ENCODE assay signal across 8 mouse cellular contexts in the genomic region with DNA sequence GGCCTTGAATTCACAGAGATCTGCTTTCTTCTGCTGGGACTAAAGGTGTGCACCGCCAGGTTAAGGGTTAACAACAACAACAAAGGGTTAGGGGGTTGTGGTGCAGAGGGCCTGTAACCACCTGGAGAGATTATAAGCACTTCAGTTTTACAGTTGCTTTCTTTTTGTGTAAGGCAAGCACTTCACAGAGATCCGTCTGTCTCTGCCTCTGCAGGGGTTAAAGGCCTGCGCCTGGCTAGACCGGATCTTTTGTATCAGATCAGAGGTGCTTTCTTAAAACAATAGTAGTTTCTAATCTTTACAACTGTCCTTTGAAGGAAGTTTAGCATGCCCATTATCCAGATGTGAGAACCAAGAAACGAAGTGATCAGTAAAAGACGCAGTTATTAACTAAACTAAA. TPM values are rescaled to one million over a fixed set of nuclear protein-coding genes. Genes with fewer than 3 reads are reported as not detected.
DNase-seq lines count a peak whose midpoint lies in the region; ATAC-seq and TF ChIP-seq lines count a peak whose summit lies in the region.

No protein-coding gene starts in this region.

- H3K9ac ChIP-seq in lung, embryonic 15.5 days: no peak overlapping the region
- peak overlapping the region; percentile 76 for H3K9ac ChIP-seq in embryonic facial prominence, embryonic 14.5 days (ENCODE audit: low read depth, low read length)
- peak overlapping the region; percentile 73; the same call in 1 of the 2 replicates for H3K9ac ChIP-seq in limb, embryonic 13.5 days

- H3K4me2 ChIP-seq in lung, embryonic 15.5 days: peak overlapping the region; percentile 51
- H3K4me2 ChIP-seq in embryonic facial prominence, embryonic 14.5 days (ENCODE audit: low read depth, low read length): peak overlapping the region; percentile 57; the same call in 1 of the 2 replicates
- peak overlapping the region; percentile 52 for H3K4me2 ChIP-seq in limb, embryonic 13.5 days (replicated peaks)

- WGBS in lung, embryonic 15.5 days: 19% methylated on average over 6 of the region's 6 CpGs
- 25% methylated on average over 6 of the region's 6 CpGs for WGBS in embryonic facial prominence, embryonic 14.5 days
- 16% methylated on average over 6 of the region's 6 CpGs for WGBS in limb, embryonic 13.5 days
- 7% methylated on average over 6 of the region's 6 CpGs for WGBS in thymus, adult 2 months

- peak; percentile 23; the same call in 1 of the 2 replicates for ATAC-seq in lung, embryonic 15.5 days (ENCODE audit: borderline replicate concordance, extremely low read depth, low FRiP score, low TSS enrichment)
- no peak for ATAC-seq in embryonic facial prominence, embryonic 14.5 days (ENCODE audit: low read depth)
- 0 out of 2 replicates have a peak, but pooled peaks have one; percentile 2 for ATAC-seq in limb, embryonic 13.5 days (ENCODE audit: low FRiP score, low read depth)

- H3K27me3 ChIP-seq in lung, embryonic 15.5 days: peaks cover 5% of the 10 kb centered on the region; the same call in 1 of the 2 replicates
- peaks cover 6% of the 10 kb centered on the region; the same call in 1 of the 2 replicates for H3K27me3 ChIP-seq in embryonic facial prominence, embryonic 14.5 days (replicated peaks; ENCODE audit: control insufficient read depth, insufficient read depth, low read length)
- H3K27me3 ChIP-seq in limb, embryonic 13.5 days: peaks cover 19% of the 10 kb centered on the region; the same call in 1 of the 2 replicates
- no peaks in the 10 kb centered on the region for H3K27me3 ChIP-seq in thymus, adult 2 months (ENCODE audit: control insufficient read depth, insufficient read depth, low read length)

- H3K27ac ChIP-seq in lung, embryonic 15.5 days: peak overlapping the region; percentile 23; the same call in 1 of the 2 replicates
- H3K27ac ChIP-seq in embryonic facial prominence, embryonic 14.5 days (replicated peaks; ENCODE audit: low read depth, low read length): peak overlapping the region; percentile 52; the same call in 1 of the 2 replicates
- H3K27ac ChIP-seq in limb, embryonic 13.5 days: peak overlapping the region; percentile 44; the same call in 1 of the 2 replicates
- H3K27ac ChIP-seq in thymus, adult 2 months (ENCODE audit: control insufficient read depth, insufficient read depth, low read length): peak overlapping the region; percentile 95

- TF ChIP-seq CTCF in thymus, adult 2 months (IDR thresholded peaks at IDR 0.05; ENCODE audit: borderline replicate concordance, control insufficient read depth, extremely low read depth, insufficient read depth, low read length, poor library complexity): no peak

- no peak for TF ChIP-seq POLR2A in thymus, adult 2 months (IDR thresholded peaks at IDR 0.05; ENCODE audit: control insufficient read depth, extremely low read depth, insufficient read depth, low read length, poor library complexity)

- intact Hi-C loops in left cerebral cortex, postnatal 36 days (cut with DNase I): loop anchor here (2.0 kb wide), 1 partner anchor 19 kb away; a partner anchor contains a TSS

- H3K9me3 ChIP-seq in lung, embryonic 15.5 days: no peaks in the 10 kb centered on the region
- no peaks in the 10 kb centered on the region for H3K9me3 ChIP-seq in embryonic facial prominence, embryonic 14.5 days (ENCODE audit: control insufficient read depth, low read length)
- H3K9me3 ChIP-seq in limb, embryonic 13.5 days: no peaks in the 10 kb centered on the region

- H3K36me3 ChIP-seq in lung, embryonic 15.5 days: peaks cover 9% of the 10 kb centered on the region
- peaks cover 17% of the 10 kb centered on the region for H3K36me3 ChIP-seq in embryonic facial prominence, embryonic 14.5 days (ENCODE audit: control insufficient read depth, insufficient read depth, low read length)
- H3K36me3 ChIP-seq in limb, embryonic 13.5 days: peaks cover 13% of the 10 kb centered on the region
- H3K36me3 ChIP-seq in thymus, adult 2 months (ENCODE audit: control insufficient read depth, insufficient read depth, low read length): peaks cover 18% of the 10 kb centered on the region; the same call in 1 of the 2 replicates

- DNase-seq in lung, adult 18-20 months: no peak
- DNase-seq in embryonic facial prominence, embryonic 14.5 days (ENCODE audit: low spot score): no peak
- peak; percentile 29 for DNase-seq in thymus, adult 2 months
- no peak for DNase-seq in left cerebral cortex, postnatal 36 days (ENCODE audit: low spot score in 2 of 2)
- no peak for DNase-seq in adrenal gland, postnatal 25 days
- no peak for DNase-seq in right cerebral cortex, adult 18-20 months

- peak overlapping the region; percentile 57 for H3K4me3 ChIP-seq in lung, embryonic 15.5 days
- H3K4me3 ChIP-seq in embryonic facial prominence, embryonic 14.5 days (ENCODE audit: low read depth, low read length): peak overlapping the region; percentile 58
- H3K4me3 ChIP-seq in limb, embryonic 13.5 days: peak overlapping the region; percentile 58
- peak overlapping the region; percentile 91 for H3K4me3 ChIP-seq in thymus, adult 2 months (ENCODE audit: control insufficient read depth, insufficient read depth, low read length)

- H3K4me1 ChIP-seq in lung, embryonic 15.5 days: peaks cover 5% of the 10 kb centered on the region
- no peaks in the 10 kb centered on the region for H3K4me1 ChIP-seq in embryonic facial prominence, embryonic 14.5 days (ENCODE audit: control insufficient read depth, insufficient read depth, low read length)
- peaks cover 10% of the 10 kb centered on the region for H3K4me1 ChIP-seq in limb, embryonic 13.5 days
- H3K4me1 ChIP-seq in thymus, adult 2 months (replicated peaks; ENCODE audit: control insufficient read depth, insufficient read depth, low read length): peaks cover 16% of the 10 kb centered on the region

RNA-seq across cellular contexts. Expression of a gene that starts 0.4 kb away (rescaled TPM):
- 29.5 and 32.3 TPM in 2 replicates for polyA plus RNA-seq in lung, embryonic 15.5 days (2015; fragmentation: Nextera tagmentation; extraction: Ambion mirVana)
- 38.0 and 42.5 TPM in 2 replicates for polyA plus RNA-seq in embryonic facial prominence, embryonic 14.5 days (2014; fragmentation: Nextera tagmentation; extraction: Ambion mirVana)
- polyA plus RNA-seq in limb, embryonic 13.5 days (2015; fragmentation: Nextera tagmentation; extraction: Ambion mirVana): 43.1 and 43.7 TPM in 2 replicates
- 363 and 395 TPM in 2 replicates for polyA plus RNA-seq in thymus, adult 2 months (2012; rRNA removed)
- 10 to 100 TPM; 18.4 to 26.4 TPM for total RNA-seq in left cerebral cortex, postnatal 36 days (2021)
- total RNA-seq in adrenal gland, postnatal 25 days (2021): 42.3 and 51.4 TPM in 2 replicates

RNA-seq across cellular contexts. Expression of a gene that starts 4.6 kb away (rescaled TPM):
- not detected in 2 replicates for polyA plus RNA-seq in lung, embryonic 15.5 days (2015; fragmentation: Nextera tagmentation; extraction: Ambion mirVana)
- polyA plus RNA-seq in embryonic facial prominence, embryonic 14.5 days (2014; fragmentation: Nextera tagmentation; extraction: Ambion mirVana): not detected in 2 replicates
- not detected in 2 replicates for polyA plus RNA-seq in limb, embryonic 13.5 days (2015; fragmentation: Nextera tagmentation; extraction: Ambion mirVana)
- polyA plus RNA-seq in thymus, adult 2 months (2012; rRNA removed): not detected in 2 replicates
- total RNA-seq in left cerebral cortex, postnatal 36 days (2021): not detected
- not detected in 2 replicates for total RNA-seq in adrenal gland, postnatal 25 days (2021)

RNA-seq across cellular contexts. Expression of a gene that starts 5.4 kb away (rescaled TPM):
- 19.4 and 27.6 TPM in 2 replicates for polyA plus RNA-seq in lung, embryonic 15.5 days (2015; fragmentation: Nextera tagmentation; extraction: Ambion mirVana)
- polyA plus RNA-seq in embryonic facial prominence, embryonic 14.5 days (2014; fragmentation: Nextera tagmentation; extraction: Ambion mirVana): 12.6 and 14.5 TPM in 2 replicates
- polyA plus RNA-seq in limb, embryonic 13.5 days (2015; fragmentation: Nextera tagmentation; extraction: Ambion mirVana): 9.4 and 9.5 TPM in 2 replicates
- polyA plus RNA-seq in thymus, adult 2 months (2012; rRNA removed): 364 and 430 TPM in 2 replicates
- total RNA-seq in left cerebral cortex, postnatal 36 days (2021): 1 to 10 TPM in 1 of 2 experiments, under 1 TPM in 1; 0.99 to 2.4 TPM
- total RNA-seq in adrenal gland, postnatal 25 days (2021): 8.3 and 9.7 TPM in 2 replicates

RNA-seq across cellular contexts. Expression of a gene that starts 9.6 kb away (rescaled TPM):
- polyA plus RNA-seq in lung, embryonic 15.5 days (2015; fragmentation: Nextera tagmentation; extraction: Ambion mirVana): not detected in 2 replicates
- polyA plus RNA-seq in embryonic facial prominence, embryonic 14.5 days (2014; fragmentation: Nextera tagmentation; extraction: Ambion mirVana): not detected in 2 replicates
- not detected in 2 replicates for polyA plus RNA-seq in limb, embryonic 13.5 days (2015; fragmentation: Nextera tagmentation; extraction: Ambion mirVana)
- polyA plus RNA-seq in thymus, adult 2 months (2012; rRNA removed): 1.3 and 2.0 TPM in 2 replicates
- total RNA-seq in left cerebral cortex, postnatal 36 days (2021): not detected
- not detected in 2 replicates for total RNA-seq in adrenal gland, postnatal 25 days (2021)

RNA-seq across cellular contexts. Expression of a gene that starts 19.1 kb away (rescaled TPM):
- polyA plus RNA-seq in lung, embryonic 15.5 days (2015; fragmentation: Nextera tagmentation; extraction: Ambion mirVana): 1.9 and 2.0 TPM in 2 replicates
- polyA plus RNA-seq in embryonic facial prominence, embryonic 14.5 days (2014; fragmentation: Nextera tagmentation; extraction: Ambion mirVana): 4.6 and 4.9 TPM in 2 replicates
- 5.1 and 5.8 TPM in 2 replicates for polyA plus RNA-seq in limb, embryonic 13.5 days (2015; fragmentation: Nextera tagmentation; extraction: Ambion mirVana)
- polyA plus RNA-seq in thymus, adult 2 months (2012; rRNA removed): 65.7 and 69.2 TPM in 2 replicates
- total RNA-seq in left cerebral cortex, postnatal 36 days (2021): 10 to 100 TPM; 15.5 to 17.0 TPM
- total RNA-seq in adrenal gland, postnatal 25 days (2021): 28.5 and 40.7 TPM in 2 replicates

Comparison
In these comparisons a context has a peak if more than half of its experiments do, and no peak if none do; other contexts are left out.
1. H3K27ac ChIP-seq: peak in every context shown above with its lines; median percentile 95 in thymus, adult 2 months; 52 in embryonic facial prominence, embryonic 14.5 days; 44 in limb, embryonic 13.5 days; 23 in lung, embryonic 15.5 days.
2. RNA of a gene that starts 5.4 kb away (polyA plus RNA-seq): 364 to 430 TPM in thymus, adult 2 months; 19.4 to 27.6 TPM in lung, embryonic 15.5 days, 12.6 to 14.5 TPM in embryonic facial prominence, embryonic 14.5 days and 9.4 to 9.5 TPM in limb, embryonic 13.5 days; every median in the first group is over 10 times any median in the second.
3. Peak in every context shown above with its lines, with median percentiles within 50 percentile points of each other: H3K4me2 ChIP-seq and H3K4me3 ChIP-seq.